Mouse (Mus musculus): Measurements from ENCODE around the gene Rhoa. TPM values are rescaled to one million over a fixed set of nuclear protein-coding genes. Genes with fewer than 3 reads are reported as not detected.
"Not testable (repeated sequence)": the region's sequence is repeated elsewhere in the genome, so short reads cannot be mapped to it uniquely, and the experiment has no call there.

The Rhoa gene
- total RNA-seq, 2 experiments from 2014 or later, result 155 to 163 TPM

DNA sequence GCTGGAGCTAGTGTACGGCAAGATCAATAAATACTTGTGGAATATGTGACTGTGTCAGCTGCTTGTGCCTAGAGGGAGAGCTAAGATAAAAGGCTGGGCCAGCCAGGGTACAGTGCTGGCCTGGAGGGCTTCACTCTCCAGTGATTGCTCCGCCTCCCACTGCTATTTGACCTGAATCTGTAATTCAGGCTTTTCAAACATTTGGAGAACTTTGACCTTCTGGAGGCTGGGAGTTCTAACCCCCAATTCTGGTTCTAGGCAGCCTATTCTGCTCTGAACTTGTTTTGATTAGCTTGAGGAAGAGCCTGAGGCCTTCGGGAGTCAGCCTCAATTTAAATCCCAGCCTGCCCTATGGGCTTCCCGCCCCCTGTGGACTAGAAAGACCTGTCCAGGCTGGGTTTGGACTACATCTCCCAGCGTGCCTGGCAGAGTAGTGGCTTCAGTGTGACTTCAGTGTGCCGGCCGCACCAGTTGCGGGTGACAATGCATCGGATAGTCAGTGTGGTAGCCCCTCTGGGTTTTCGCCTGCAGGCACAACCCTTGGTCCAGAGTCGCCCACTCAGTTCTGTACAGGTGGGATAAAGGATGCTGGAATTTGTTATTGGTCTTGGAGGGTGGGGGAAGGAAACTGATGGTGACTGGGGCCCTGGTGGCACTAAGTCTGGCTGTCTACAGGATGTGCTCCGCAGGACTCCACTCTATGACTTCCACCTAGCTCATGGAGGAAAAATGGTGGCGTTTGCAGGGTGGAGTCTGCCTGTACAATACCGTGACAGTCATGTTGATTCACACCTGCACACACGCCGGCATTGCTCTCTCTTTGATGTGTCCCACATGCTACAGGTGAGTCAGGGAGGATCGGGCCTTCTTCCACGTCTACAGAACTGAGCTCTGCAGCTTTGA is 9.2 kb upstream of the Rhoa start, which contains the start of gene Amt:
Gene Amt, plus strand, starts transcription at position 401 of the 903 bp plus-strand sequence.
- DNase-seq (ENCODE audit: low spot score in 2 of 2), result no peak
- Histone ChIP-seq H3K4me3 (peak within 1 kb of the TSS; percentile 49), H3K27ac (peak within 1 kb of the TSS; percentile 77)
- TF ChIP-seq CTCF (conservative IDR thresholded peaks at IDR 0.05), result no peak

- TF ChIP-seq CTCF (conservative IDR thresholded peaks at IDR 0.05), result no peak
- H3K4me3 ChIP-seq, result no peak overlapping the region
- DNase-seq (ENCODE audit: low spot score in 2 of 2), result no peak
Measured at GRCm38 (mm10) chr9:108301853-108302252, 4.1 kb upstream of the Rhoa start.

GRCm38 (mm10) chr9:108304716-108305115 is 1.2 kb upstream of the Rhoa start:
- no peak for TF ChIP-seq CTCF (conservative IDR thresholded peaks at IDR 0.05)
- H3K27ac ChIP-seq, result peak overlapping the region; percentile 90; the same call in 1 of the 2 replicates
- peak overlapping the region; percentile 95 for H3K4me3 ChIP-seq
- no peak for DNase-seq (ENCODE audit: low spot score in 2 of 2)

More at GRCm38 (mm10) chr9:108301853-108302252, 4.1 kb upstream of the Rhoa start:
- H3K27ac ChIP-seq, result no peak overlapping the region

- peak in 1 of 2 experiments; percentile 15 for DNase-seq (ENCODE audit: low spot score in 2 of 2)
- Histone ChIP-seq H3K4me3 (peak overlapping the region; percentile 95), H3K27ac (peak overlapping the region; percentile 90)
- TF ChIP-seq CTCF (conservative IDR thresholded peaks at IDR 0.05), result no peak
Measured at GRCm38 (mm10) chr9:108305170-108305569, 759 bp upstream of the Rhoa start.

- TF ChIP-seq CTCF (conservative IDR thresholded peaks at IDR 0.05), result no peak
- peak; percentile 23 to 58 for DNase-seq (ENCODE audit: low spot score in 2 of 2)
- peak overlapping the region; percentile 96 for H3K4me3 ChIP-seq
- peak overlapping the region; percentile 99 for H3K27ac ChIP-seq
Measured at GRCm38 (mm10) chr9:108306571-108306980, 647 bp downstream of the Rhoa start.

GRCm38 (mm10) chr9:108307021-108307807 is 1.3 kb downstream of the Rhoa start:
- TF ChIP-seq CTCF (conservative IDR thresholded peaks at IDR 0.05), result no peak
- Histone ChIP-seq H3K4me3 (peak overlapping the region; percentile 96), H3K27ac (peak overlapping the region; percentile 99)

DNA sequence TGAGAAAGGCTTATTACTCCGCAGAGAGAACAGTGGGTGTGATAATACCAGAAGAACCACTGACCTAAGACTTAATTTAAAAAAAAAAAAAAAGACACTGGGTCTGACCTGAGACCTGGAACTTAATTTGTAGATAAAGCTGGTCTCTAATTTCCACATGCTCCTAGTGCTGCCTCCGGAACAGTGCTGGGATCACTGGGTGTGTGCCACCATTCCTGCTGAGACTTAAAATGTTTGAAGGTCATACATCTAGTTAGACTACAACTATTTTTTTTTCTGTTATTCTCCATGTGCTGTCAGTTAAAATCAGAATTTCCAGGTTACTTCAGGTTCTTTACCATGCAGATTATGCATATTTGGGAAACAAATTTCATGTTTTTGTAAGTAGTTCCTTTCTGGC is 2.2 kb downstream of the Rhoa start:
- TF ChIP-seq CTCF (conservative IDR thresholded peaks at IDR 0.05), result no peak
- Histone ChIP-seq H3K27ac (0 out of 2 replicates have a peak overlapping the region, but pooled peaks have one; percentile 18), H3K4me3 (peak overlapping the region; percentile 96; the same call in 1 of the 2 replicates)
- DNase-seq (ENCODE audit: low spot score in 2 of 2), result no peak

More at GRCm38 (mm10) chr9:108307021-108307807, 1.3 kb downstream of the Rhoa start:
- no peak for DNase-seq (ENCODE audit: low spot score in 2 of 2)

GRCm38 (mm10) chr9:108317572-108317971 is 11.6 kb downstream of the Rhoa start:
- peak; percentile 59 for TF ChIP-seq CTCF (conservative IDR thresholded peaks at IDR 0.05)
- no peak overlapping the region for H3K4me3 ChIP-seq
- H3K27ac ChIP-seq, result no peak overlapping the region
- no peak for DNase-seq (ENCODE audit: low spot score in 2 of 2)

GRCm38 (mm10) chr9:108318462-108318861 is 12.5 kb downstream of the Rhoa start:
- Histone ChIP-seq H3K4me3 (no peak overlapping the region), H3K27ac (no peak overlapping the region)
- no peak for DNase-seq (ENCODE audit: low spot score in 2 of 2)
- TF ChIP-seq CTCF (conservative IDR thresholded peaks at IDR 0.05), result no peak

DNA sequence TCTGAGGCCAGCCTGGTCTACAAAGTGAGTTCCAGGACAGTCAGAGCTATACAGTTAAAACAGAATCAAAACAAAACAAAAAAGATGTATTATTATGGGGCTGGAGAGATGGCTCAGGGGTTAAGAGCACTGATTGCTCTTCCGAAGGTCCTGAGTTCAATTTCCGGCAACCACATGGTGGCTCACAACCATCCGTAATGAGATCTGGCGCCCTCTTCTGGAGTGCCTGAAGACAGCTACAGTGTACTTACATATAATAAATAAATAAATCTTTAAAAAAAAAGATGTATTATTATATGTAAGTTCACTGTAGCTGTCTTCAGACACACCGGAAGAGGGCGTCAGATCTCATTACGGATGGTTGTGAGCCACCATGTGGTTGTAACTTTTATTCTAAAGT is 16.1 kb downstream of the Rhoa start:
- peak; percentile 57 for TF ChIP-seq CTCF (conservative IDR thresholded peaks at IDR 0.05)
- not testable (repeated sequence) for DNase-seq (ENCODE audit: low spot score in 2 of 2); H3K27ac ChIP-seq; H3K4me3 ChIP-seq

- no peak for TF ChIP-seq CTCF (conservative IDR thresholded peaks at IDR 0.05)
- no peak for DNase-seq (ENCODE audit: low spot score in 2 of 2)
- no peak overlapping the region for H3K4me3 ChIP-seq
- H3K27ac ChIP-seq, result no peak overlapping the region
Measured at GRCm38 (mm10) chr9:108324784-108325183, 18.9 kb downstream of the Rhoa start.

DNA sequence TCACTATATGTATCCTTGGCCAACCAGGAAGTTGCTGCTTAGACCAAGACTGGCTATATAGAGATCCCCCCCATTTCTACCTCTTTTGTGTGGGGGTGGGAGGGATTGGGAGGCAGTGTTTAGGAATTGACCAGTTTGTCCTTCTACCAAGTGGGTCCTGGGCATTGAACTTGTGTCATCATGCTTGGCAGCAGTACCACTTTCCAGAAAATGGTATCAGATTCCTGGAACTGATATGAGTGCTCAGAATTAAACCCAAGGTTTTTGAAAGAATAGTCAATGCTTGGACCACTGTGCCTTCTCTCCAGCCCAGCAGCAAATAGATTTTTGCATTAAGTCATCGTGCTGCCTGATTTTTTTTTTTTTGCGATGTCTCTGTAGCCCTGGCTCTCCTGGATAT is 19.9 kb downstream of the Rhoa start:
- H3K4me3 ChIP-seq, result no peak overlapping the region
- no peak for TF ChIP-seq CTCF (conservative IDR thresholded peaks at IDR 0.05)

More for the DNA sequence above, 19.9 kb downstream of the Rhoa start:
- DNase-seq (ENCODE audit: low spot score in 2 of 2), result no peak
- no peak overlapping the region for H3K27ac ChIP-seq
